Mouse (Mus musculus) CH12.LX (cell line): Measurements from ENCODE around the gene Cyp2d26. TPM values are rescaled to one million over a fixed set of nuclear protein-coding genes. Genes with fewer than 3 reads are reported as not detected.

Source experiments
- DNase-seq: peaks from one replicate; pipeline ENCODE4 v3.0.0-alpha.2; 2013; ENCODE audit errors: extremely low read depth
- H3K27ac ChIP-seq: 2 replicates; pipeline ENCODE4 v1.5.1; 2012; ENCODE audit warnings: low read depth, mild to moderate bottlenecking, control low read depth, moderate library complexity; ENCODE audit not compliant: insufficient read depth
- H3K27me3 ChIP-seq: replicated peaks from 2 replicates; pipeline ENCODE3; 2012; ENCODE audit warnings: inconsistent platforms
- H3K36me3 ChIP-seq, 2 experiments: replicated peaks in 1 of 2; 2 replicates each; pipeline versions ENCODE3 to v1.6.1; 2012; ENCODE audit warnings: inconsistent platforms in 1 of 2, low read length in 1 of 2, mild to moderate bottlenecking in 1 of 2, mixed read lengths in 1 of 2, moderate library complexity in 1 of 2; ENCODE audit not compliant: control insufficient read depth in 1 of 2, insufficient read depth in 1 of 2
- H3K4me1 ChIP-seq, 2 experiments: 2 replicates each; pipeline ENCODE4 v1.6.1; 2012; ENCODE audit warnings: inconsistent platforms in 1 of 2, moderate library complexity in 1 of 2; ENCODE audit not compliant: insufficient read depth in 2 of 2, control insufficient read depth in 1 of 2
- H3K4me2 ChIP-seq: 2 replicates; pipeline ENCODE4 v1.6.1; 2012; ENCODE audit warnings: low read depth, mild to moderate bottlenecking, control low read depth; ENCODE audit not compliant: poor library complexity, insufficient read depth, severe bottlenecking
- H3K4me3 ChIP-seq, 3 experiments: fragments of 150-350 bp in 1 of 3; sonication (generic) in 1 of 3; replicated peaks in 1 of 3; 2 replicates each; pipeline versions ENCODE3 to v1.5.1; 2011 to 2012; ENCODE audit warnings: low read depth in 2 of 3, low read length in 2 of 3, mild to moderate bottlenecking in 2 of 3, moderate library complexity in 2 of 3, control low read depth in 1 of 3, improper control_type of control experiment in 1 of 3, inconsistent platforms in 1 of 3, mixed read lengths in 1 of 3; ENCODE audit not compliant: poor library complexity in 1 of 3
- H3K79me2 ChIP-seq: replicated peaks from 2 replicates; pipeline ENCODE4 v1.6.1; 2012; ENCODE audit warnings: mild to moderate bottlenecking, moderate library complexity; ENCODE audit not compliant: control insufficient read depth, poor library complexity, insufficient read depth, severe bottlenecking; ENCODE audit errors: extremely low read depth
- H3K9ac ChIP-seq: 2 replicates; pipeline ENCODE4 v1.6.1; 2012; ENCODE audit warnings: low read depth, mild to moderate bottlenecking, control low read depth, moderate library complexity; ENCODE audit not compliant: insufficient read depth
- H3K9me3 ChIP-seq: replicated peaks from 2 replicates; pipeline ENCODE3; 2012; ENCODE audit warnings: low read length, inconsistent platforms, mixed read lengths
- CHD1 ChIP-seq: IDR thresholded peaks from 2 replicates; pipeline ENCODE4 v1.6.1; 2012; ENCODE audit warnings: low read depth, low read length, improper control_type of control experiment, inconsistent platforms
- CHD2 ChIP-seq: IDR thresholded peaks from 2 replicates; pipeline ENCODE4 v1.6.1; 2011; ENCODE audit warnings: low read length, improper control_type of control experiment
- CTCF ChIP-seq, 2 experiments: IDR thresholded peaks in 1 of 2; conservative IDR thresholded peaks in 1 of 2; 2 replicates each; pipeline ENCODE4 v1.5.1; 2011 to 2012; ENCODE audit warnings: low read depth in 2 of 2, low read length in 2 of 2, improper control_type of control experiment in 1 of 2, inconsistent platforms in 1 of 2, mild to moderate bottlenecking in 1 of 2, moderate library complexity in 1 of 2
- E2F4 ChIP-seq: IDR thresholded peaks from 2 replicates; pipeline ENCODE4 v1.6.1; 2011; ENCODE audit warnings: low read depth, low read length, improper control_type of control experiment; ENCODE audit not compliant: insufficient replicate concordance
- ELF1 ChIP-seq: IDR thresholded peaks from 2 replicates; pipeline ENCODE4 v1.6.1; 2014; ENCODE audit warnings: low read depth, mild to moderate bottlenecking, inconsistent platforms, low read length, improper control_type of control experiment
- GABPA ChIP-seq: IDR thresholded peaks from 2 replicates; pipeline ENCODE4 v1.6.1; 2012; ENCODE audit warnings: low read depth, low read length, improper control_type of control experiment, inconsistent platforms; ENCODE audit not compliant: insufficient replicate concordance
- IRF4 ChIP-seq: IDR thresholded peaks from 2 replicates; pipeline ENCODE4 v1.6.1; 2014; ENCODE audit warnings: low read depth, mild to moderate bottlenecking, inconsistent platforms, low read length, improper control_type of control experiment
- MAX ChIP-seq: IDR thresholded peaks from 2 replicates; pipeline ENCODE4 v1.6.1; 2011; ENCODE audit warnings: low read length, improper control_type of control experiment
- MAZ ChIP-seq: IDR thresholded peaks from 2 replicates; pipeline ENCODE4 v1.6.1; 2012; ENCODE audit warnings: low read depth, mild to moderate bottlenecking, inconsistent platforms, low read length, improper control_type of control experiment, moderate library complexity
- MEF2A ChIP-seq: IDR thresholded peaks from 2 replicates; pipeline ENCODE4 v1.6.1; 2014; ENCODE audit warnings: low read depth, mild to moderate bottlenecking, inconsistent platforms, low read length, improper control_type of control experiment, borderline replicate concordance
- NELFE ChIP-seq: IDR thresholded peaks from 2 replicates; pipeline ENCODE4 v1.6.1; 2011; ENCODE audit warnings: low read depth, low read length, improper control_type of control experiment
- NRF1 ChIP-seq: IDR thresholded peaks from 2 replicates; pipeline ENCODE4 v1.6.1; 2014; ENCODE audit warnings: low read depth, mild to moderate bottlenecking, inconsistent platforms, low read length, improper control_type of control experiment, moderate library complexity
- PAX5 ChIP-seq: IDR thresholded peaks from 2 replicates; pipeline ENCODE4 v1.6.1; 2012; ENCODE audit warnings: low read length, inconsistent platforms, mixed read lengths
- POLR2A ChIP-seq: IDR thresholded peaks from 2 replicates; pipeline ENCODE4 v1.6.1; 2011; ENCODE audit warnings: low read depth, mild to moderate bottlenecking, improper control_type of control experiment, low read length
- RAD21 ChIP-seq: IDR thresholded peaks from 2 replicates; pipeline ENCODE4 v1.6.1; 2011; ENCODE audit warnings: low read depth, mild to moderate bottlenecking, low read length, improper control_type of control experiment, moderate library complexity
- SIN3A ChIP-seq: IDR thresholded peaks from 2 replicates; pipeline ENCODE4 v1.6.1; 2012; ENCODE audit warnings: low read length, improper control_type of control experiment, inconsistent platforms
- SMC3 ChIP-seq: IDR thresholded peaks from 2 replicates; pipeline ENCODE4 v1.6.1; 2011; ENCODE audit warnings: low read depth, low read length, improper control_type of control experiment
- TCF12 ChIP-seq: IDR thresholded peaks from 2 replicates; pipeline ENCODE4 v1.6.1; 2014; ENCODE audit warnings: low read depth, mild to moderate bottlenecking, inconsistent platforms, low read length, improper control_type of control experiment
- UBTF ChIP-seq: IDR thresholded peaks from 2 replicates; pipeline ENCODE4 v1.6.1; 2012; ENCODE audit warnings: low read depth, mild to moderate bottlenecking, inconsistent platforms, low read length, improper control_type of control experiment, moderate library complexity
- ZC3H11A ChIP-seq: IDR thresholded peaks from 2 replicates; pipeline ENCODE4 v1.6.1; 2012; ENCODE audit warnings: low read depth, mild to moderate bottlenecking, inconsistent platforms, low read length, improper control_type of control experiment
- ZKSCAN1 ChIP-seq: IDR thresholded peaks from 2 replicates; pipeline ENCODE4 v1.6.1; 2012; ENCODE audit warnings: low read depth, inconsistent platforms, low read length, improper control_type of control experiment, borderline replicate concordance
- ZMIZ1 ChIP-seq: IDR thresholded peaks from 2 replicates; pipeline ENCODE4 v1.6.1; 2012; ENCODE audit warnings: low read depth, mild to moderate bottlenecking, inconsistent platforms, low read length, improper control_type of control experiment
- dilution Hi-C: fragments of 300-500 bp; cut with MboI; formaldehyde crosslinking; loops from 2 replicates; pipeline ENCODE4 v1.14.3; 2020; ENCODE audit warnings: low sequenced_read_pairs; ENCODE audit not compliant: extremely low pct_unique_long_range_greater_than_20kb, extremely low pct_ligation_motif_present
- in situ Hi-C: fragments of 300-500 bp; cut with MboI; formaldehyde crosslinking; loops from 3 replicates; pipeline ENCODE4 v1.14.3; 2019; ENCODE audit warnings: low sequenced_read_pairs, low pct_ligation_motif_present, low pct_unique_long_range_greater_than_20kb, mixed read lengths
- polyA plus RNA-seq: library from polyadenylated mRNA; unstranded; fragments of >175 nt; gene quantifications from 2 replicates; pipeline ENCODE4 v1.2.1, GENCODE M21; 2012; ENCODE audit warnings: low read depth; ENCODE audit not compliant: insufficient read length
- total RNA-seq, 2 experiments: library from RNA; depleted of rRNA; stranded (reverse); fragments of 300-350 nt in 1 of 2; fragments of >200 nt in 1 of 2; gene quantifications; 2 replicates each; pipeline ENCODE4 v1.2.3; 2012 to 2014

Cyp2d26 gene
- total and polyA plus RNA-seq, 3 experiments: not detected

DNA sequence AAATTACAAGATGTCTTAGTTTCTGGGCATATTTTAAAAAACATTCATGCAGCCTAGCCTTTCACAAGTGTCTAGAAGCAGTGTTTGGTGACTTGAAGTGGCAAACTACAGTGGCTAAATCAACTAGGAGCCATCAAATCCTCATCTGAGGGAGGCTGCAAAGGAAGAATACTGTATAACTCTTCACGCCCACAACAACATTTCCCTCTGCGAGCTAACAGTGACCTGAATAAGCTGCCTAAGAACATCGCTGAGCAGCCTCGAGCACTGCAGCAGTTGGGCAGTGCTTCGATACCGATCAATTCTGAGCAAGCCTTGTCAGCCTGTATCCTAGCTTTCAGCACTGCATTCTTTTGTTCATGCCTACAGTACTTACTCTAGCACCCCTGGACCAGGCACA, 35.8 kb upstream of the Cyp2d26 start:
- in situ Hi-C loops (no loop called here), dilution Hi-C loops (no loop called here)
- no peak overlapping the region for H3K4me3 ChIP-seq
- DNase-seq: no peak
- H3K9ac ChIP-seq: no peak overlapping the region
- H3K27ac ChIP-seq: no peak overlapping the region
- peaks cover 5 to 54% of the 10 kb centered on the region in 2 experiments for H3K36me3 ChIP-seq
- no peaks in the 10 kb centered on the region for H3K27me3 ChIP-seq
- H3K4me1 ChIP-seq: peaks cover 0 to 3% of the 10 kb centered on the region in 2 experiments; a peak in 1 of 4 replicates
- no peaks in the 10 kb centered on the region for H3K9me3 ChIP-seq
- H3K79me2 ChIP-seq: peaks cover 2% of the 10 kb centered on the region; the same call in 1 of the 2 replicates
- TF ChIP-seq UBTF (no peak), E2F4 (no peak), ZC3H11A (no peak), NELFE (no peak), CTCF (conservative IDR thresholded peaks at IDR 0.05 in 1 of 2, IDR thresholded peaks at IDR 0.05 in 1 of 2; ENCODE audit: low read depth in 2 of 2, low read length in 2 of 2) (no peak), CHD2 (no peak), ZMIZ1 (no peak), MEF2A (no peak)
- no peak overlapping the region for H3K4me2 ChIP-seq

DNA sequence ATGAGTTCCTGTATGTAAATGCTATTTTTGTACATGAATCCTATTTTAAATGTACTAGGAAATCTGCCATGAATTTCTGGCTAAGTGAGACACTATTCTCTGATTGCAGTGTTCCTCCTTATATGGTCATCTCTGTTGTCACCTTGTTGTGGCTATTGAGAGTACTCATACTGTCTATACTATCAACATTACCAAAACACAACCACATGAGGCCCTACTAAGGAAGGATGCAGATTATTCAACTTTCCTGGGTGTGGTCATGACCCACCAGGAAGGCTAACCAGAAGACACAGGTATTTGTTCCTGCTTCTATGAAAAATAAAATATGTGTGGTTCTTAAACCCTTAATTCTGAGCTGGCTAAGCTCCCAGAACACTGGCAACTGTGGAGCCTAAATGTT, 31.8 kb upstream of the Cyp2d26 start:
- in situ Hi-C loops (no loop called here), dilution Hi-C loops (no loop called here)
- Histone ChIP-seq H3K9me3 (no peaks in the 10 kb centered on the region), H3K9ac (no peak overlapping the region), H3K4me2 (no peak overlapping the region), H3K4me3 (no peak overlapping the region), H3K36me3 (peaks cover 10 to 79% of the 10 kb centered on the region in 2 experiments), H3K4me1 (peaks cover 4 to 18% of the 10 kb centered on the region in 2 experiments; a peak in 3 of 4 replicates), H3K79me2 (peaks cover 5% of the 10 kb centered on the region; the same call in 1 of the 2 replicates), H3K27ac (no peak overlapping the region), H3K27me3 (no peaks in the 10 kb centered on the region)
- TF ChIP-seq GABPA (no peak), TCF12 (no peak), SMC3 (no peak), POLR2A (no peak), IRF4 (no peak), ELF1 (no peak), E2F4 (no peak), ZMIZ1 (no peak), SIN3A (no peak), UBTF (no peak), NRF1 (no peak), MAZ (no peak), CHD1 (no peak), ZC3H11A (no peak), MAX (no peak), ZKSCAN1 (no peak), PAX5 (no peak), RAD21 (no peak)
- DNase-seq: no peak
